8 mouse cellular contexts compared by ENCODE assay signal in genomic region chr7:132803962-132804361, GRCm38 (mm10). TPM values are rescaled to one million over a fixed set of nuclear protein-coding genes. Genes with fewer than 3 reads are reported as not detected.
A peak's percentile ranks its signal among the peaks of the same experiment; 100 is the strongest.
DNase-seq lines count a peak whose midpoint lies in the region.

No protein-coding gene starts in this region.

- no peaks in the 10 kb centered on the region for H3K27me3 ChIP-seq in splenic B cell, adult 2 months (ENCODE audit: control insufficient read depth, insufficient read depth, low read length, poor library complexity, severe bottlenecking)

- no peaks in the 10 kb centered on the region; the same call in 1 of the 2 replicates for H3K36me3 ChIP-seq in splenic B cell, adult 2 months (ENCODE audit: control insufficient read depth, insufficient read depth, low read length, poor library complexity, severe bottlenecking)

- peak; percentile 54 for DNase-seq in adrenal gland, postnatal 10 days
- DNase-seq in adrenal gland, postnatal 25 days = no peak
- DNase-seq in spleen, postnatal 10 days (ENCODE audit: low spot score in 2 of 2) = peak; percentile 15 to 65
- no peak for DNase-seq in spleen, postnatal 4 days (ENCODE audit: low spot score in 2 of 2)
- DNase-seq in kidney, postnatal 14 days = peak; percentile 63
- DNase-seq in splenic B cell, adult 2 months (ENCODE audit: low read depth, low spot score) = peak; percentile 64
- no peak for DNase-seq in neural tube, embryonic 10.5 days (ENCODE audit: extremely low spot score, low spot score)
- DNase-seq in ovary, adult 18-20 months (ENCODE audit: low spot score) = no peak

RNA-seq across cellular contexts. Expression of gene Fam53b, which starts 9.7 kb away (rescaled TPM):
- total RNA-seq in adrenal gland, postnatal 10 days (2021) = 10 to 100 TPM; 58.4 to 75.1 TPM
- total RNA-seq in adrenal gland, postnatal 25 days (2021) = 86.3 and 107 TPM in 2 replicates

RNA-seq across cellular contexts. Expression of gene Eef1akmt2, which starts 48.5 kb away (rescaled TPM):
- total RNA-seq in adrenal gland, postnatal 10 days (2021) = 10 to 100 TPM; 20.9 to 27.4 TPM
- total RNA-seq in adrenal gland, postnatal 25 days (2021) = 30.5 and 36.6 TPM in 2 replicates

RNA-seq across cellular contexts. Expression of gene Abraxas2, which starts 55.1 kb away (rescaled TPM):
- total RNA-seq in adrenal gland, postnatal 10 days (2021) = 10 to 100 TPM; 31.3 to 33.3 TPM
- 35.4 and 39.5 TPM in 2 replicates for total RNA-seq in adrenal gland, postnatal 25 days (2021)

Comparison
In these comparisons a context has a peak if more than half of its experiments do, and no peak if none do; other contexts are left out.
1. DNase-seq: peak in adrenal gland, postnatal 10 days (single experiment), spleen, postnatal 10 days (2 of 2), kidney, postnatal 14 days (single experiment) and splenic B cell, adult 2 months (single experiment); none in adrenal gland, postnatal 25 days (single experiment), spleen, postnatal 4 days (0 of 2), neural tube, embryonic 10.5 days (single experiment) and ovary, adult 18-20 months (single experiment).